Mouse (Mus musculus): ENCODE measurements at regions not wholly inside any gene's neighbourhood (a gene's known extent, or its start where the extent isn't known, plus 50 kb on each side); places are given as distances from the start of the nearest gene placed in this dataset.

GRCm38 (mm10) chr15:61897566-61897965 lies 974.8 kb upstream of the A1bg start:
- TF ChIP-seq CTCF (IDR thresholded peaks at IDR 0.05; ENCODE audit: borderline replicate concordance, extremely low read depth, insufficient read depth, insufficient read length) (no peak), POLR2A (IDR thresholded peaks at IDR 0.05; ENCODE audit: borderline replicate concordance, extremely low read depth, insufficient read depth, insufficient read length, poor library complexity, severe bottlenecking) (no peak)

Data from brain, embryonic 14.5 days (tissue).